Mouse (Mus musculus): ENCODE data around the gene Dock6.
A peak's percentile ranks its signal among the peaks of the same experiment; 100 is the strongest.

GRCm38 (mm10) chr9:21840115-21840787 lies 12.2 kb downstream of the Dock6 start:
- TF ChIP-seq CTCF (IDR thresholded peaks at IDR 0.05; ENCODE audit: low read depth, low read length), result peak; percentile 46; the same call in 1 of the 2 replicates
- TF ChIP-seq GATA1 (IDR thresholded peaks at IDR 0.05; ENCODE audit: borderline replicate concordance, low read length), result no peak
- no peak for TF ChIP-seq TAL1 (conservative IDR thresholded peaks at IDR 0.05; ENCODE audit: low read depth, low read length)
